Mouse (Mus musculus) adrenal gland, adult 2 months (tissue): Measurements from ENCODE around the gene Atp8b2. TPM values are rescaled to one million over a fixed set of nuclear protein-coding genes. Genes with fewer than 3 reads are reported as not detected.

Experiments used
- DNase-seq: peaks from one replicate; pipeline ENCODE4 v3.0.0; 2021
- polyA plus RNA-seq: library from polyadenylated mRNA; depleted of rRNA; stranded (reverse); fragments of >200 nt; gene quantifications from 2 replicates; pipeline ENCODE4 v1.2.3, GENCODE M21; 2012
- total RNA-seq, 2 experiments: library from RNA; stranded (reverse); gene quantifications; 2 replicates each; pipeline ENCODE4 v1.2.3; 2021

Atp8b2 gene
- total and polyA plus RNA-seq, 3 experiments, result 31.9 to 51.2 (median 40.1) TPM

DNA sequence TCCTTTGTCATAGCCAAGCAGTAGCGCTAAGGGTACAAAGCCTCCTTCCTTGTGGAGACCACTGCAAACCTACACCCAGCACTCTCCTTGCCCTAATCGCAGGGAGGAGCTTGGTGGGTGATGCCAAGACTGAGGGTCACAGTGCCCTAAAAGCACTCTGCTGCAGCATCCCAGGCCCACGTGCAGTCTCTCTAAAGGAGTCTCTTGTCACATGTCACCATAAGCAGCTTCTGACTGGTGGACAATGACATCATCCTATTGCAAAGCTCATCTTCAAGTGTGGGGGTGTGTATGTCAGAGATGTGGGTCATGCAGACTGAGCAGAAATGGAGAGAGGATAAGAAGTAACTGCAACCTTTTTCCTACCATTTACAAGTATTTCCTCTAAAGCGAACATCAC, 3.9 kb downstream of the Atp8b2 start:
- DNase-seq, result peak; percentile 17

DNA sequence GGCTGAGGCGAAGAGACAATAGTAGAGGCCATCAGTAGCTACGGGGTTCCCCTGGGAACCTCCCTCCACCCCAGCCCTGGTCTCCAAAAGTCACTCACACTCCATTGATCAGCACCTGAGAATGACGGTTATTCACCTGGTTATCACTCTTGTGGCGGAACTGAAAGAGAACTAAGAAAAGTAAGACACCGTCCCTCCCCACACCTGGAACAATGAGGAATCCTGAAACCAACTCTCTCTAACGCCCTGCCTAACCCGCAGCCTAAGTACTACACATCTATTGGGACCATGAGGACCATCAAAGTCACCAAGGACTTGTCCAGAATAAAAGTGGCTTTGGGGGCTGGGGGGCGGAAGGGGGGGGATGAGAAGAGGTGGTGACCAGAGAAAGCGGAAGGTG, 5.4 kb downstream of the Atp8b2 start:
- no peak for DNase-seq

DNA sequence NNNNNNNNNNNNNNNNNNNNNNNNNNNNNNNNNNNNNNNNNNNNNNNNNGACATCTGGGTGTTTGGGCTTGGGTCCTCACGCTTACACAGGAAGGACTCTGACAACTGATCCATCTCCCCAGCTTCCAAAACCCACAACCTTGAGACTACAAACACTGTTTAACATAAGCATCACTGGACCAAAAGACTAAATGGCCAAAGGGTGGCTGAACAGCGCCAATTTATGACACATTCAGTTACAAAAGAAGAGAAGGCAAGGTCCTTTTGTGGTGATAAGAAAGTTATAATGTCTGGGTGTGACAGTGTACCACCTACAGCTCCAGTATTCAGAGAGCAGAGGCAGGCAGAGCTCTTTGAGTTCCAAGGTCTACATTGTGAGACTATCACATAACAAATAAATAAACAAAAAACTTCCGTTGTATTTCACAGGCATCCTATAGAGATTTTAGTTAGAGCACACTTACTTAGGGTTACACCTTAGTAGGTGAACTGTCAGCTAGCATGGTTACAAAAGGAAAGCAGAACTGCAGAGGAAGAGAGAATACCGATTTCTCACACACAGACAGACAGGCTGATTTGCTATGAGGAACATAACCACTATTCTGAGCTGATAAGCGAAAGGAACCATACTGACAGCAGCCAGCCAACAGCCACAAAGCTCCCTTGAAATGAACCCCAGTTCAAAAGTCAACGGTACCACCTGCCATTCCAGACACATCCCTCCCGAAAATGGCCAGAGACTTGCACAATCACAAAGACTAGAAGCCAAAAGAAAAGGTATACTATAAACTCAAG, 6.9 kb downstream of the Atp8b2 start:
- DNase-seq, result no peak

DNA sequence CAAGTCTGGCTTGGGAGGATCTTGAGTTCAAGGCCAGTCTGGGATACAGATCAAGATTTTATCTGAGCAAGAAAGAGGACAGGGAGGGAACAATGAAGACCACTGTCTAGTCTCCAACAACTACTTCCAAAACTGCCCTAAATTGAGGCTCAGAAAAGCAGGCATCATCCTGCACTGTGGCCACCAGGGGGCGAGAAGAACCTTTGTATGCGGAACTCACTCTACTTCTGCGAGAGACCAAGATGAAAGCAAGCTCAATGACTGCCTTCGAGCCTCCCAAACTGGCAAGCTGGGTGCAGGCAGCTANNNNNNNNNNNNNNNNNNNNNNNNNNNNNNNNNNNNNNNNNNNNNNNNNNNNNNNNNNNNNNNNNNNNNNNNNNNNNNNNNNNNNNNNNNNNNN, 9.9 kb downstream of the Atp8b2 start:
- DNase-seq, result peak; percentile 72

DNA sequence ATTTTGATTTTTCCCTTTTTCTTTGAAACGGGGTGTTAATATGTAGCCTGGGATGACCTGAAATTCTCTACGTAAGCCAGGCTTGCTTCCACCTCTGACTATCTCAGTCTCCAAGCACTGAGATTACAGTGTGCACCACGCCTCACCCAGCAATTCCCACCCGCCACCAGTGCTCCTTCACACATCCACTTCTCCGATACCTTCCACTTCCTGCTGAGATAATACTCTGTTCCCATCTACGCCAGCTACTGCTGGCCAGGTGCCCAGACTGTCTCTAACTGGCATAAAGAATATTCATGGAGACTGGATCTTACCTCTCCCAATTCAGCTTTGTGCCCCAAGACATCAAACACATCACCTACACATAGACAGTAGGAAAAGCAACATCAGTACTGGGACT, 14.7 kb downstream of the Atp8b2 start:
- no peak for DNase-seq

DNA sequence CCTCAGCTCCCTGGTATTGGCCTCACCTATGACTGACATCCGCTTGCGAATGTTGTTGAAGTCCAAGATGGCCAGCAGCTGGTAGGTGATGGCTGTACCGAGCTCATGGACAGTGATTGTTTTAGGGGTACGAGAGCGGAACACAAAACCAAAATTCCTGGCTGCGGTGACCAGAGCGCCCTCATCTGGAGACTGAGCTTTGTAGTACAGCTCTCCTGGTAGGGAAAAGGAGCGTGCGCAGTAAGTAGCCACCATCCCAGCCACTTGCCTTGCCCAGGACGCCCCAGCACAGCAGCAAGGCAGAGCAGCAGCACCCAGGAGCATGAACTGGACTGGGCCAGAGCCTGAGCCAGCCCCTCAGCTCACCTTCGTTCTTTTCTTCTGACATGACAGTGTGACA, 15.3 kb downstream of the Atp8b2 start:
- DNase-seq, result no peak

DNA sequence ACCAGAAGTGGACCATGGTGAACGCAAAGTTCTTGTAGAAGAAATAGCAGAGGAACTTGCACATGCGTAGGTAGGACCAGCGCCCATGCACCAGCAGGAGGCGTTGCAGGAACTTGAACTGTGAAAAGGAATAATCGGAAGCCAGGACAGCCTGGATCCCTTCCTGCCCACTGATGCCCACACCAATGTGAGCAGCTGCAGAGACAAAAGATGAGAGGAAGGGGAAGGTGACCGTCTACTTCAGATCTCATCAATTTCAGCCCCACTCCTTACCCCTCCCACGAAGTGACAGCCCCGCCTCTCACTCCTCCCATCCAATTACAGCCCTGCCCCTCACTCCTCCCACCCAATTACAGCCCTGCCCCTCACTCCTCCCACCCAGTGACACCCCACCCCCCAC, 18.3 kb downstream of the Atp8b2 start:
- DNase-seq, result no peak

DNA sequence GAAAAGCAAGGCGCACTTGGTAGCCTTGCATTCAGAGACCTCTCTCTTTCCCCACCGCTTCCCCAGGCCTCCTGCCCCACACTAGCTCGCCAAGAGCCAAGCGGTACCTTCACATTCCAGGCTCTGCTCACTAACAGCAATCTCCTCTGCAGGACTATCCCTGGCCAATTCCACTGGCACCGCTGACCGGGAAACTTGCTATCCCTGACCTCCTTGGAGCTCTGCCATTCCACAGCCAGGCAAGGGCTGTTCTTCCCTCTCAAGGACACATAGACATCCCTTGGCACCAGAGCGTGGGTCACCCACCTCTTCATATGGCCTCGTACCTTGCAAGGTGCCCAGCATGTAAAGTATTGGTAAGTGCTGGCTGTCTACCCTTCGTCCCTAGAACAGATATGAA, 20.4 kb downstream of the Atp8b2 start:
- DNase-seq, result peak; percentile 82

DNA sequence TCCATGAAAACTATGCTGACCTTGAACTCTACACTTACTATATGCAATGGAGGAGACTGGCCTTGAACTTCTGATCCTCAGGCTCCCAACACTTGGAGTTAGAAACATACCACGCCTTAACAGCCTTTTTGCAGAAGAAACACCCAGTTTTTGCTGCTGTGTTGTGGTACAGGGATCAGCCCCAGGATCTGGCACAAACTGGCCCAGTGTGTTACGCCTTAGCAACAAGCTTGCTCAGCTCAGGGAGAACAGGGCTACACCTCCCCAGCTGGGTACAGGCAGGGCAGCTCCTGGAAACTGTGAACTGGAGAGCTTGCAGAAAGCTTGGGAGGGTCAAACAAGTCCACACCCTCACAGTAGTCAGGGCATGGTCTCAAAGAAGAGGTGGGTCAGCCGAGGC, 26.8 kb downstream of the Atp8b2 start:
- no peak for DNase-seq

DNA sequence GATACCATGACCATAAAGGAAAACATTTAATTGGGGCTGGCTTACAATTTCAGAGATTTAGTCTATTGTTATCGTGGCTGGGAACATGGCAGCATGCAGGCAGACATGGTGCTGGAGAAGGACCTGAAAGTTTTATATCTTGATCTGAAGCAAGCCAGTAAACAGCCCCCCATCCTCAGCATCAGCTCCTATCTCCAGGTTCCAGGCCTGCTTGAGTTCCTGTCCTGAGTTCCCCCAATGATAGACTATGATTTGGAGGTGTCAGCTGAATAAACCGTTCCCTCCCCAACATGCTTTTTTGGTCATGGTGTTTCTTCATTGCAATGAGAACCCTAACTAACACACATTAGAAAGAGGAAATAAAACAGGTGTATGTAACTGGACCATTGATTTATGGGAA, 30.4 kb downstream of the Atp8b2 start:
- no peak for DNase-seq

DNA sequence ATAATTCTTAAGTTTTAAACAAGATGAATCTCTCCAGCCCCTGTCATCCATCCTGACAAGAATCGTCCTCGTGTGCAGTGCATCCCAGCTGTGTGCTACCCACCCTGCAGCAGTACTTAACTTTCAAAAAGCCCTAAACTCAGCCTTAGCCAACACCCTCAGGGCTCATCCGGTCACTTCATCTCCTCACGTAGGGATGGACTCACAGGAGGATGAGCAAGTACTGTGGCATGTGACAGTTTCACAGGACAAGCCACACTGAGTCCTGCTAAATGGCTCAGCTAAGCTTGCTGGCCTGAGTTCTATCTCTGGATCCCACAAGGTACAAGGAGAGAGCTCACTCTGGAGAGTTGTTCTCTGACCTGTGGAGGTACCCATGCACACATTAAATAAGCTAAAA, 34.4 kb downstream of the Atp8b2 start:
- DNase-seq, result no peak

DNA sequence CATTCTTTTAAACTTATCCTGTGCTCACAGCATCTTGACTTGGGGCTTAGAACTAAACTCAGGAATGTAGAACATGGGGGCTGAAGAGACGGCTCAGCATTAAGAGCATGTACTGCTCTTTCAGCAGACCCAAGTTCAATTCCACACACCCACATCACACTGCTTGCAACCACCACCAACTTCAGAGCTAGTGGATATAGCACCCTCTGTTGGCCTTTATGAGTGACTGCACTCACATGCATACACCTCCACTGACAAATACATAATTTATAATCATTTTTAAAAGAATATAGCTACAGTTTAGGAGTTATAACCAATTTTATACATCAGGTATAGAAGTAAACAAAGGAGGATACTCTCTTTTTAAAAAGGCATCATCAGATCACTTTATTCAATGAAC, 36.9 kb downstream of the Atp8b2 start:
- DNase-seq, result no peak

DNA sequence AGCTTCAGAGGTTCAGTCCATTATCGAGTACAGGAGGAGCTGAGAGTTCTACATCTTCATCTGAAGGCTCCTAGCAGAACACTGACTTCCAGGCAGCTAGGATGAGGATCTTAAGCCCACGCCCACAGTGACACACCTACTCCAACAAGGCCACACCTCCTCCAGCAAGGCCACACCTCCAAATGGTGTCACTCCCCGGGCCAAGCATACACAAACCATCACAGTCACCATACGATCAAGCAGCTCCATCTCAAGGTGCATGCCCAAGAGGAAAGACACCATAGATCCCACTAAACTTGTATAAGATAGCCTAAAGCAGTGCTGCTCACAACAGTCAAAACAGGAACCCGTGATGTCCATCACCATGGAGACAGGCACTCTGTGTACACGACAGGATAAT, 42.6 kb downstream of the Atp8b2 start:
- DNase-seq, result no peak

DNA sequence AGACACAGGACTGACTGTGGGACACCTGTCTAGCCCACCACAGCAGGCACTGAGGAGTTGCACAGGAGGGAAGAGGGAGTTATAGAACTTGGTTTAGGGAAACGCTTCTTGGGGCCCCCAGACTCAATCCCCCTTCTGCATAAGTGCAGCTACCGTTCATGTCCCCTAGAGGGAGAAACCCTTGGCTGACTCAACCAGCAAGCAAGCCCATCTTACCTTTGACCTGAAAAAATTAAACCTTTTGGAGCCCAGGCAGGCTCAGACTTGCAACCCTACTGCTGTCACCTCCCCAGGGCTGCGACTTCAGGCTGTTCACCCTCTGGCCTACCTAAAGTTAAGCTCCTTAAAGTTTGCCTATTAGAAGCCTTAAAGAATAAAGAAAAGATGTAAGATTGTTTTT, 45.9 kb downstream of the Atp8b2 start:
- no peak for DNase-seq

DNA sequence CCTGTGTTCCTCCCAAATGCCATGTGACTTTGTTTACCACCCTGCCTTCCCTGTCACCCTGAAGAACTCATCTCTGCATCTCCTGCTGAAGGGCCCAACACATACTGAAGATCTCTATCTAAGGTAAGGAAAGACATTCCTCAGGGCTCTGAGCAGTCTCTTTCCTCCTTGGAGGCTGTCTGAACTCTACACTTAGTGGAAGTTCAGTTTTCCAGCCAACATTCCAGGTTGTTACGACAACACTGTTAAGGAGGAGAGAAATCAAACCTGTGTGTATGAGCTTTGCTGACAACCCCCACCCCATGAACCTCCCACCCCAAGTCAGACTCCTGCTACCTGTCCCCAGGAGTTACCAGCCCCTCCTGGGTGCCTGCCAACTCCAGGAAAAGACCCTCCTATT, 46.7 kb downstream of the Atp8b2 start:
- no peak for DNase-seq

DNA sequence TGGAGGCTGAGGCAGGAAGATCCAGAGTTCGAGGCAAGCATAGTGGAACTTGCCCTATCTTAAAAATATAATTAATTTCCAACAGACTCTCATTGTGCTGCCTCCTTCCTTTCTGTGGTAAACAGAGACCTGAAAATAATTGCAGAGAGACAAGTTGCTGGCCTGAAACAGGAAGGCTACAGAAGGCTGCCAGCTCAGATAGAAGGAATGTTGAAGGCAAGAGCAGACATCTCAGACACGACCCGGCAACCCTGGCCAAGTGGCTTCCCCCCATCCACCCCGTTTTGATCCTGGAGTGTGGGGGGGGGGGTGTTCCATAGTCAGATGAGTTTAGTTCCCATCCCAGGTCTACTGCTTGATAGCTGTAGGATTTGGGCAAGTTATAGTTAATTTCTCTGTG, 48.6 kb downstream of the Atp8b2 start:
- no peak for DNase-seq

DNA sequence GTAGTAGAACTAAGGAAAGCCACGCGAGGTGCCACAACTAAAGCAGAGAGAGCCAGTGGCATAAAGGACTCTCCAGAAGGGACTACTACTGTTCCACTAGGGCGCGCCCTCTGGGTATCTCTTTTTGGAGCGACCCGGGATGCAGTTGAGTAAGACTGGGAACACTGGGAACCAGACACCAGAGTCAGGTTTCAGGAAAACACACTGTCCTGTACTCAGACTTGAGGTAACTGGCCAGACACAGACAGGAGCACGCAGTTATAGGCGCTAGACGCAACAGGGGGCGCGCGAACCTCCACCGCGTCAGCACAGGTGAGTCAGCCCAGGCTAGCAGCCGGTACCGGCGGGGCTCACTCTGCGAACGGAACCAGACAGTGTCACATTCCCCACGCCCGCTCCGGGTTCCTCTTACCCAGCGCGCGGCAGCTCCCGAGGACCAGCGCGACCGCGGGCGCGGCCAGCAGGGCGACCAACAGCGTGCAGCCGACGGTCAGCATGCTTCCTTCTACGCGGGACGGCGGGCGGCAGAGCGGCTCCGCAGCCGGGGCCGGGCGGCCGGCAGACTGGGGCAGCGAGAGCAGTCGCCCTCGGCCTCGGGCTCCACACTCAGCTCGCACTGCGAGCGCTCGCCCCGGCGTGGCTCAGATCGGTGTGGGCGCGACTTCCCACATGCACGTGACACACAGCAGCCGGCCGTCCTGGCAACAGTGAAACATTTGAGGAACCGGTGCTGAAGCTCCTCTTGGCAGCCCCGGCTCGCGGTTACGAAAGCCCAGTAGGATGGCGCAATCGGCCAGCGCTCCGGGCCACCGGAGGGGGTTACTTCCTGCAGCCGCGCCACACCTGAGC, 50.5 kb downstream of the Atp8b2 start, which contains the start of gene Il6ra:
Il6ra (minus strand) TSS at position 654 of the 849 bp plus-strand sequence.
- DNase-seq, result peak; percentile 96

DNA sequence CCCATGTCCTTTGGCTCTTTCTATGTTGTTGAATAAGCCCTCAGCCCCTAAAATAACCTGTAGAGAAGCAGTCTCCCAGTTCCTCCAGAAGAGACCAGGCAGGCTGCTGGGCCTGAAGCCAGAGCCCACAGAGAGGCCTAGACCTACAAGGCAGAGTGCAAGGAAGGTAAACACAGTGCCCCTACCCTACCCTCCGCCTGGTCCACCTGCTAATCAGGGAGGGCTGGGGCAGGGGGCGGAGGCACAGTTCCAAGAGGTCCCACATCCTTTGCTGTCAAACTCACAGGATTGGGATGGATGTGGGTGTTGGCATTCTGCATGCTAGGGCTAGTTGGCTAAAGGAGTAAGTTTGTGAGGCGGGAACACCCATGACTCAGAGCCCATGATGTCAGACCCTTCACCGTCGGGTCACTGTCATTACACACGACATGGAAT, 51.2 kb downstream of the Atp8b2 start:
- no peak for DNase-seq

DNA sequence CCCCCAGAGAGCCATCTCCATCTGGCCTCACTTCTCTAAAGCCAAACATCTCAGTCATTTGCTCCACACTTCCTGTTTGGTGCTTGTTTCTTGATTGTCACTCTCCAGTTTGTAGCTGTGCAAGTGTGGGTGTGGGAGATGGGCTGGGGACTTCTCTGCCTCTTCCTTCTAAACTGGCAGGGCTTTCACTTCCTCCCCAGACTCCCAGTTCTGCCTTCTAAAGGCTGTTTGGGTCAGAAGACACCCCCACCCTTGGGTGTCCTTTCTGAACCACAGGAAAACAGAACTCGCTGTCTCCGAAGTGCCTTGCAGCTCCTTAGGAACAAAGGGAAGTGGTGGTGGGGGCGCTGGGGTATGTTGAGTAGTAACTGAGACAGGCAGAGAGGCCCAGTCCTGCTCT, 52.1 kb downstream of the Atp8b2 start:
- DNase-seq, result peak; percentile 43

DNA sequence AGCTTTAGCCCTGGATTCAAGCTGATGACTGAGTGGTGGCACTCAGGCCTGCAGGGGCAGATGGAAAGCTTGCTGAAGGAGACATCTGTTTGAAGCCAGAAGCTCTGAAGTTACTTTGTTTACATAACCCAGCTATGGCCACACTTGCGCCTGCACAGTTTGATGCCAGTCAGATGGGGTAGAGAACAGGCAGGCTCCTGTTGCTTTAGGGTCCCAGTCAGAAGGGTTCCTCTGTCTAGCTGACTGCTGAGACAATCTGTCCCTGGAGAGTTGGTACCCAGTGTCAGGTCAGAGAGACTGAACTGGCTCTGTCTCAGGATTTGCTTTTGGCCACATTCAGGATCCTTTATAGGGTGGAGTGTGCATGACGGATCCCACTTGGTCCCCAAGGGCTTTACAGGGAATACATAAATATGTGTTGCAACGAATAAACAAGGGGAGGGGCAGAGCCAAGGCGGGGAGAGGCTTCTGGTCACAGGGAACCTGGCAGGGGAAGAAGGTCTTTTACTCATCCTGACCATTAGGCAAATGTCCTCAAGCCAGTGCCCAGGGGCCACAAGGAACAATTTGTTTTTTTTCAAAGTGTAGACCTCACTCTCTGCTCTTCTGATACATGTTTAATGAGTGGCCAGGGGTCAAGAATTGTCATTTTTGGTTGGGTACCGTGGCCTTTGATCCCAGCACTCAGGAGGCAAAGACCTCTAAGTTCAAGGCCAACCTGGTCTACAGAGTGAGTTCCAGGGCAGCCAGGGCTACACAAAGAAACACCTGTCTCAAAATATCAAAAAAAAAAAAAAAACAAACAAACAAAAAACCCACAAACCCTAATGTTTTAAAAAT, 53.4 kb downstream of the Atp8b2 start:
- DNase-seq, result peak; percentile 34

DNA sequence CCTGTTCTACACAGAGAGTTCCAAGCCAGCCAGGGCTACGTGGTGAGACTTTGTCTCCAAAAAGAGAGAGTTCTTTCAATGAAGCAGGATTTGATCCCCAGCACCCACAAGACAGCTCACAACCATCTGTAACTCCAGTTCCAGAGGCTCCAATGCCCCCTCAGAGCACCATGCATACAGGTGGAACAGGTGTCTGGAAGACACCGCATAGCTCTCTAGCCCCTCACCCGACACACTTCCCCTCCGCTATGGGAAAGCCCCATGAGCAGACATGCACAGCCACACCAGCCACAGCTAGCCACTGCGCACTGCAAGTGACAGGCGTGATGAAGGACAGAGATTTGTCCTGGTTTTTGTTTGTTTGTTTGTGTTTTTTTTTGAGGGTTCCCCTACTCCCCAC, 54.5 kb downstream of the Atp8b2 start:
- no peak for DNase-seq

DNA sequence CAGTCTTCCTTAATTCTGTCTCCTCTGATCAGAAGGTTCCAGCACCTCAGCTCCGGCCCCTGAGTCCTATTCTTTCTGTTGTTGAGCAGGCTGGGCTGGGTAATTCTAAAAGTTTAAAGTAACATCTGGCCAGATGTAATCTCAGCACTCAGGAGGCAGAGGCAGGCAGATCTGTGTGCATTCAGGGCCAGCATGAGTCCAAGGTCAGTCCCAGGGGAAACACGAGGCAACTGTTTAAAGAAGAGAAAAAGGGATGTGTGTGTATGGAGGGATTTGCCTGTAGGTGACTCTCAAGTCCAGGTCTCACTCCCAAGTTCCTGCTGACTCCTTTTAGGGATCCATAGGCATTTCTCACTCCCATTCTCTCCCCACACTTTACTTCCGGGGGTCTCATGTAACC, 55.5 kb downstream of the Atp8b2 start:
- DNase-seq, result no peak
